ENCODE assay signal across 30 mouse cellular contexts in genomic region chr19:27369461-27370135, GRCm38 (mm10). TPM values are rescaled to one million over a fixed set of nuclear protein-coding genes. Genes with fewer than 3 reads are reported as not detected.
DNase-seq lines count a peak whose midpoint lies in the region; TF ChIP-seq lines count a peak whose summit lies in the region.
"Had no signal": no experiment of that assay in that cellular context is flagged by ENCODE, and none has a peak within 500 bp of the region (broad histone marks: within the 10 kb centered on the region; RNA-seq: fewer than 3 reads in every experiment).

No protein-coding gene starts in this region.

- 34% methylated on average over 3 of the region's 3 CpGs for WGBS in lung, adult 2 months

- TF ChIP-seq CTCF in lung, adult 2 months (IDR thresholded peaks at IDR 0.05; ENCODE audit: insufficient read depth, low read length), result no peak

- peaks cover 3% of the 10 kb centered on the region; the same call in 1 of the 2 replicates for H3K4me1 ChIP-seq in lung, adult 2 months (ENCODE audit: control insufficient read depth, insufficient read depth, low read length)
- H3K4me1 ChIP-seq: intestine, embryonic 15.5 days; liver, embryonic 15.5 days had no signal

- H3K4me3 ChIP-seq in lung, adult 2 months (replicated peaks; ENCODE audit: extremely low read depth, low read depth, low read length), result no peak overlapping the region
- H3K4me3 ChIP-seq: embryonic facial prominence, embryonic 12.5 days; erythroblast, embryonic 14.5 days; forebrain, embryonic 13.5 days; gastrocnemius, adult 2 months; hindbrain, embryonic 15.5 days; intestine, embryonic 15.5 days; limb, embryonic 15.5 days; liver, embryonic 15.5 days; midbrain, embryonic 13.5 days; neural tube, embryonic 13.5 days had no signal

- peak; percentile 33 for DNase-seq in adrenal gland, postnatal 14 days
- DNase-seq in adrenal gland, adult 18-20 months (ENCODE audit: low spot score in 2 of 2), result no peak
- peak; percentile 20 for DNase-seq in lung, postnatal 10 days
- no peak for DNase-seq in lung, adult 2 months
- peak; percentile 89 for DNase-seq in NIH3T3 (ENCODE audit: low read depth)
- DNase-seq in embryo, embryonic 11 days, result no peak
- DNase-seq in cerebellum, adult 18-20 months, result no peak
- DNase-seq: B cell, adult 2 months; cerebellum, adult 11-12 months; cerebellum, postnatal 14 days; gastrocnemius, adult 2 months; kidney, adult 9 months; kidney, postnatal 14 days; left cerebral cortex, postnatal 4 days; retina, postnatal 1 day; right cerebral cortex, postnatal 25 days; spleen, adult 18-20 months had no signal

- TF ChIP-seq POLR2A in lung, adult 2 months (IDR thresholded peaks at IDR 0.05; ENCODE audit: borderline replicate concordance, extremely low read depth, low read depth, low read length), result no peak

RNA-seq across cellular contexts. Expression of gene Kcnv2, which starts 47.2 kb away (rescaled TPM):
- 0.07 and 0.11 TPM in 2 replicates for total RNA-seq in adrenal gland, postnatal 14 days (2021)
- under 1 TPM in 1 of 2 experiments, not detected in 1; 0.07 TPM for total RNA-seq in adrenal gland, adult 18-20 months (2021)
- 0.08 and 0.11 TPM in 2 replicates for polyA plus RNA-seq in lung, adult 2 months (2012; rRNA removed)
- total RNA-seq: hematopoietic stem cell, adult 5-6 weeks; megakaryocyte progenitor cell, adult 5-6 weeks; MEL had no signal
- polyA plus RNA-seq: erythroblast, embryonic 14.5 days; forebrain, embryonic 13.5 days; gonadal fat pad, adult 2 months; liver, embryonic 15.5 days; midbrain, embryonic 13.5 days; neural tube, embryonic 13.5 days had no signal

Comparison
In these comparisons a context has a peak if more than half of its experiments do, and no peak if none do; other contexts are left out.
1. DNase-seq: peak in adrenal gland, postnatal 14 days (single experiment), lung, postnatal 10 days (single experiment) and NIH3T3 (single experiment); none in adrenal gland, adult 18-20 months (0 of 2), lung, adult 2 months (single experiment), embryo, embryonic 11 days (single experiment) and cerebellum, adult 18-20 months (0 of 2).